Mouse (Mus musculus) heart, embryonic 13.5 days (tissue): Measurements from ENCODE around the gene Rps6kb2. TPM values are rescaled to one million over a fixed set of nuclear protein-coding genes. Genes with fewer than 3 reads are reported as not detected.

Experiments
- ATAC-seq: fragments of 200-750 bp; cut with Nextera tagmentation; 2 replicates; pipeline ENCODE4 v1.8.0; 2017; ENCODE audit warnings: moderate TSS enrichment; ENCODE audit not compliant: insufficient number of reproducible peaks, low FRiP score, low TSS enrichment; ENCODE audit errors: extremely low read depth
- H3K27ac ChIP-seq: fragments of 300-500 bp; sonication (generic); replicated peaks from 2 replicates; pipeline ENCODE4 v1.5.1; 2015; ENCODE audit warnings: moderate library complexity, mild to moderate bottlenecking, inconsistent platforms
- H3K27me3 ChIP-seq: fragments of 300-500 bp; sonication (generic); replicated peaks from 2 replicates; pipeline ENCODE4 v1.6.1; 2015; ENCODE audit warnings: mild to moderate bottlenecking, inconsistent platforms
- H3K36me3 ChIP-seq: fragments of 300-500 bp; sonication (generic); 2 replicates; pipeline ENCODE4 v1.6.1; 2015; ENCODE audit warnings: mild to moderate bottlenecking, inconsistent platforms
- H3K4me1 ChIP-seq: fragments of 300-500 bp; sonication (generic); 2 replicates; pipeline ENCODE4 v1.6.1; 2015; ENCODE audit warnings: inconsistent platforms
- H3K4me2 ChIP-seq: fragments of 300-500 bp; sonication (generic); 2 replicates; pipeline ENCODE4 v1.6.1; 2015; ENCODE audit warnings: inconsistent platforms, mild to moderate bottlenecking, moderate library complexity
- H3K4me3 ChIP-seq: fragments of 300-500 bp; sonication (generic); 2 replicates; pipeline ENCODE4 v1.5.1; 2015; ENCODE audit warnings: moderate library complexity, mild to moderate bottlenecking, inconsistent platforms
- H3K9ac ChIP-seq: fragments of 300-500 bp; sonication (generic); 2 replicates; pipeline ENCODE4 v1.6.1; 2015; ENCODE audit warnings: inconsistent platforms, mild to moderate bottlenecking, moderate library complexity
- H3K9me3 ChIP-seq: fragments of 300-500 bp; sonication (generic); 2 replicates; pipeline ENCODE4 v1.6.1; 2016; ENCODE audit warnings: inconsistent platforms
- WGBS: fragments of 180-500 bp; shearing (Covaris S2); methylation state at CpG from one replicate; pipeline ENCODE4 v1.1.7; 2015; ENCODE audit warnings: mixed read lengths; 5-methylcytosine and 5-hydroxymethylcytosine counted together
- polyA plus RNA-seq: library from polyadenylated mRNA; unstranded; fragments of >200 nt; fragmentation: Nextera tagmentation; extraction: Ambion mirVana; gene quantifications from 2 replicates; pipeline ENCODE4 v1.2.1, GENCODE M21; 2015

Rps6kb2 gene
- polyA plus RNA-seq, 1 experiment from 2014 or later: 46.0 TPM

- H3K4me2 ChIP-seq: peak overlapping the region; percentile 0; the same call in 1 of the 2 replicates
- H3K27ac ChIP-seq: peak overlapping the region; percentile 58
- no peaks in the 10 kb centered on the region for H3K9me3 ChIP-seq
- peaks cover 52% of the 10 kb centered on the region for H3K4me1 ChIP-seq
- peaks cover 1% of the 10 kb centered on the region; the same call in 1 of the 2 replicates for H3K36me3 ChIP-seq
- peak overlapping the region; percentile 68 for H3K9ac ChIP-seq
- WGBS: 38% methylated on average over 9 of the region's 9 CpGs
- no peak overlapping the region for H3K4me3 ChIP-seq
- no peaks in the 10 kb centered on the region for H3K27me3 ChIP-seq
- ATAC-seq: no peak
Measured at GRCm38 (mm10) chr19:4166678-4167476, 3.7 kb upstream of the Rps6kb2 start.

- Histone ChIP-seq H3K27ac (no peak overlapping the region), H3K9ac (no peak overlapping the region), H3K9me3 (no peaks in the 10 kb centered on the region), H3K4me2 (no peak overlapping the region), H3K27me3 (no peaks in the 10 kb centered on the region), H3K36me3 (peaks cover 19% of the 10 kb centered on the region), H3K4me1 (peaks cover 33% of the 10 kb centered on the region), H3K4me3 (no peak overlapping the region)
- WGBS: 72% methylated on average over 2 of the region's 2 CpGs
- ATAC-seq: no peak
Measured at GRCm38 (mm10) chr19:4164721-4165120, 1.6 kb upstream of the Rps6kb2 start.

DNA sequence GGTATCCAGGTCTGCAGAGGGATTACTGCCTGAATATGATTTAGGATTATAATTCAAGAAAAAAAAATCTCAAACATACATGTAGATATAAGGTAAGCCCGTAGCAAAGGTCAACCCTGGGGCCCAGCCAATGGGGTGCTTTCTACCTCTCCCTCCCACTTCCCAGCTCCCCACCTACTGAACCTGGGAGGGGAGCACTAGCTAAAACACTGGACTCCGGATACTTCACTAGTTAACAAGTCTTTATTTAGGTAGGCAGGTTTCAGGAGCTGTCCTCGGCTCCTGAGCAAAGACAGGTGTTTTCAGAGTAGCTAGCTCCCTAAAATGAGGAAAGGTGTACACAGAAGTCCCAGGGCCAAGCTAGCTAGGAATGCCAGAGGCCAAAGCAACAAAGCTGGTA is 946 bp upstream of the Rps6kb2 start:
- H3K4me2 ChIP-seq: no peak overlapping the region
- no peak overlapping the region for H3K9ac ChIP-seq
- H3K27ac ChIP-seq: no peak overlapping the region
- H3K4me1 ChIP-seq: peaks cover 31% of the 10 kb centered on the region
- WGBS: 77% methylated on average over 3 of the region's 3 CpGs
- no peak for ATAC-seq
- H3K27me3 ChIP-seq: no peaks in the 10 kb centered on the region
- H3K9me3 ChIP-seq: no peaks in the 10 kb centered on the region
- H3K36me3 ChIP-seq: peaks cover 25% of the 10 kb centered on the region
- H3K4me3 ChIP-seq: no peak overlapping the region

- peak overlapping the region; percentile 94 for H3K9ac ChIP-seq
- WGBS: 38% methylated on average over 4 of the region's 4 CpGs
- no peaks in the 10 kb centered on the region for H3K27me3 ChIP-seq
- peak overlapping the region; percentile 82 for H3K4me3 ChIP-seq
- H3K4me1 ChIP-seq: peaks cover 28% of the 10 kb centered on the region
- peak overlapping the region; percentile 71 for H3K27ac ChIP-seq
- peak overlapping the region; percentile 97 for H3K4me2 ChIP-seq
- H3K36me3 ChIP-seq: peaks cover 31% of the 10 kb centered on the region
- H3K9me3 ChIP-seq: no peaks in the 10 kb centered on the region
- no peak for ATAC-seq
Measured at GRCm38 (mm10) chr19:4163543-4163887, 361 bp upstream of the Rps6kb2 start.

DNA sequence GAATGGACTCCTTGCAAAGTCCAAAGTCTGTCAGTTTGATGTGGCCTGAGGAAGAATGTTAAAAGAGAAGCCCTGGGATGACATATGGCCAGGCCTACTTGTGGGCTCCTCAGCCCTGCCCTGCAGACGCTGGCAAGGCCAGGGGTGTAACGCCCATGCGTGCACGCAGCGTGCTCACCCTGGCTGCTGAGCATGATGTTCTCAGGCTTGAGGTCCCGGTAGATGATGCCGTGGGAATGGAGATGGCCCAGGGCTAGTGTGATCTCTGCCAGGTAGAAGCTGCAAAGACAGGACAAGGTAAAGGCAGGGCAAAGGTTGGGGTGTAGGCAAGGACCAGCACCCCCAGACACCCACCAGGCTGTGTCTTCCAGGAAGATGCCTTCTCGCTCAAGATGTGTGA is 4.1 kb downstream of the Rps6kb2 start:
- no peak overlapping the region for H3K27ac ChIP-seq
- H3K4me1 ChIP-seq: peaks cover 16% of the 10 kb centered on the region
- H3K36me3 ChIP-seq: peaks cover 62% of the 10 kb centered on the region
- 93% methylated on average over 8 of the region's 8 CpGs for WGBS
- no peak overlapping the region for H3K4me3 ChIP-seq
- no peaks in the 10 kb centered on the region for H3K27me3 ChIP-seq
- H3K4me2 ChIP-seq: no peak overlapping the region
- no peaks in the 10 kb centered on the region for H3K9me3 ChIP-seq
- ATAC-seq: no peak
- no peak overlapping the region for H3K9ac ChIP-seq

DNA sequence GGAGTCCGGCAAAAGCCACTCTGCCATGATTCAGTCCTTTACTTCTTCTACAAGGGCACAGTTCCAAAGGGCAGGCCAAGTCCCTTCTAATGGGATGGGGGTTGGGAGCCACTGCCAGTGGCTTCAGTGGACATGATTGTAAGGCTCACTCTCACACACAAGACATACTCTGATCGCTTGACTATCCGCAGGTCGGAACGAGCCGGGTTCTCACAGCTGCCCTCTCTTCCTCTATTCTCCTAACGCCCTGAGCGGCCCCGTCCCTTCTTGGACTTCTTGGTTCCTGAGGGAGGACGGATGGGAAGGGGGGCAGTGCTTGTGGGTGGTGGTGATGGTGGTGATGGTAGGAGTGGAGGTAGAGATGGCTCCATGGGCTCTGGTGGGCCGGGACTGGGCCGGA is 6.4 kb downstream of the Rps6kb2 start:
- Histone ChIP-seq H3K4me3 (no peak overlapping the region), H3K9ac (peak overlapping the region; percentile 19; the same call in 1 of the 2 replicates), H3K27ac (no peak overlapping the region), H3K4me2 (no peak overlapping the region), H3K27me3 (no peaks in the 10 kb centered on the region), H3K4me1 (peaks cover 15% of the 10 kb centered on the region), H3K36me3 (peaks cover 83% of the 10 kb centered on the region), H3K9me3 (no peaks in the 10 kb centered on the region)
- 90% methylated on average over 12 of the region's 12 CpGs for WGBS
- ATAC-seq: no peak

GRCm38 (mm10) chr19:4156073-4156579 is 7.0 kb downstream of the Rps6kb2 start:
- Histone ChIP-seq H3K4me1 (peaks cover 19% of the 10 kb centered on the region), H3K27me3 (no peaks in the 10 kb centered on the region), H3K4me3 (no peak overlapping the region), H3K9ac (peak overlapping the region; percentile 28; the same call in 1 of the 2 replicates), H3K4me2 (no peak overlapping the region), H3K9me3 (no peaks in the 10 kb centered on the region), H3K27ac (no peak overlapping the region), H3K36me3 (peaks cover 82% of the 10 kb centered on the region)
- ATAC-seq: no peak
- WGBS: 69% methylated on average over 20 of the region's 20 CpGs

- Histone ChIP-seq H3K9me3 (no peaks in the 10 kb centered on the region), H3K4me3 (no peak overlapping the region), H3K4me2 (no peak overlapping the region), H3K36me3 (peaks cover 83% of the 10 kb centered on the region), H3K27ac (no peak overlapping the region), H3K9ac (peak overlapping the region; percentile 28; the same call in 1 of the 2 replicates), H3K27me3 (no peaks in the 10 kb centered on the region), H3K4me1 (peaks cover 21% of the 10 kb centered on the region)
- ATAC-seq: no peak
- WGBS: 80% methylated on average over 6 of the region's 6 CpGs
Measured at GRCm38 (mm10) chr19:4155223-4156072, 7.7 kb downstream of the Rps6kb2 start.

GRCm38 (mm10) chr19:4154437-4155222 is 8.5 kb downstream of the Rps6kb2 start:
- Histone ChIP-seq H3K27me3 (no peaks in the 10 kb centered on the region), H3K4me1 (peaks cover 27% of the 10 kb centered on the region), H3K4me2 (no peak overlapping the region), H3K9me3 (no peaks in the 10 kb centered on the region), H3K36me3 (peaks cover 84% of the 10 kb centered on the region), H3K4me3 (no peak overlapping the region), H3K9ac (no peak overlapping the region), H3K27ac (no peak overlapping the region)
- no peak for ATAC-seq
- 70% methylated on average over 13 of the region's 13 CpGs for WGBS

DNA sequence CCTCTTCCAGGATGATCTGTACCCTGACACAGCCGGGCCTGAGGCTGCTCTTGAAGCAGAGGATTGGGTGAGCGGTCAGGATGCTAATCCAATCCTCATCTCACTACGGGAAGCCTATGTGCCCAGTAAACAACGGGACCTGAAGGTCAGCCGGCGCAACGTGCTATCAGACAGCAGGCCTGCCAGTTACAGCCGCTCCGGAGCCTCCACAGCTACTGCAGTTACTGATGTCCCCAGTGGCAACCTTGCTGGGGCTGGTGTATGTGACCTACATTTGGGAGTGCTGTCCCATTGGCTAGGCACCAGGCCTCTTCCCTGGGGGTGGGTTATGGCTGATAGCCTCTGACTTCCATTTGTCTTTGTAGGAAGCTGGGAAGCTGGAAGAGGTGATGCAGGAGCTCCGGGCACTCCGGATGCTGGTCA is 9.9 kb downstream of the Rps6kb2 start, which contains the start of gene Ptprcap:
Gene Ptprcap (plus strand): TSS at position 373 of the 423 bp plus-strand sequence.
- Histone ChIP-seq H3K4me3 (no peak within 1 kb of the TSS), H3K4me2 (no peak within 1 kb of the TSS), H3K36me3 (peaks cover 71% of the 10 kb centered on the region), H3K9ac (0 out of 2 replicates have a peak within 1 kb of the TSS, but pooled peaks have one; percentile 16), H3K27ac (no peak within 1 kb of the TSS; the same call in 1 of the 2 replicates), H3K27me3 (no peaks in the 10 kb centered on the region), H3K4me1 (peaks cover 35% of the 10 kb centered on the region), H3K9me3 (no peaks in the 10 kb centered on the region)
- no peak for ATAC-seq
- WGBS: 63% methylated on average over 11 of the region's 11 CpGs
